ENCODE assay signal across 29 mouse cellular contexts in the genomic region with DNA sequence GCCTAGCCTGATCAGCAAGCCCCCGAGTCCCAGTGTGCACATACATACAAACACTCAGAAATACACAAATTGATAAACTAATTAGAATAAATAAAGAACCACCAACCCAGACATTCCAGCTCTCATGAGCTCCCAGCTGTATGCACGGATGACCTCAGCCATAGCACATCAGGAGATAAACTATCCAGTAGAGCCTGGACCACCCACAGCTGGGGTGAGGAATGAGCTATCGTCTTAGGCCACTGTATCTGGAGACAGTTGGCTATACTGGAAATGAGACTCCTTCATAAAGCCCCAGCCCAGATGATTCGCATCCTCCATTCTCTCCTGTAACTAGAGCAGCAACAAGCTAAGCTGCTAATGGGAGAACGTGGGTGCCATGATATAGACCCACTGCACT. TPM values are rescaled to one million over a fixed set of nuclear protein-coding genes. Genes with fewer than 3 reads are reported as not detected.
DNase-seq lines count a peak whose midpoint lies in the region; ATAC-seq lines count a peak whose summit lies in the region.
"Had no signal": no experiment of that assay in that cellular context is flagged by ENCODE, and none has a peak within 500 bp of the region (broad histone marks: within the 10 kb centered on the region; RNA-seq: fewer than 3 reads in every experiment).

No protein-coding gene starts in this region.

- peaks cover 26% of the 10 kb centered on the region for H3K4me1 ChIP-seq in intestine, embryonic 16.5 days (ENCODE audit: control insufficient read depth, insufficient read depth, low read length)
- H3K4me1 ChIP-seq in intestine, embryonic 15.5 days (replicated peaks): peaks cover 13% of the 10 kb centered on the region
- H3K4me1 ChIP-seq: embryonic facial prominence, embryonic 13.5 days; embryonic facial prominence, embryonic 15.5 days; forebrain, embryonic 12.5 days had no signal

- no peaks in the 10 kb centered on the region for H3K9me3 ChIP-seq in intestine, embryonic 16.5 days (ENCODE audit: control insufficient read depth, low read length)
- no peaks in the 10 kb centered on the region for H3K9me3 ChIP-seq in intestine, embryonic 15.5 days
- H3K9me3 ChIP-seq: embryonic facial prominence, embryonic 13.5 days; embryonic facial prominence, embryonic 15.5 days; forebrain, embryonic 10.5 days; forebrain, embryonic 12.5 days; G1E had no signal

- no peaks in the 10 kb centered on the region for H3K27me3 ChIP-seq in intestine, embryonic 16.5 days (replicated peaks; ENCODE audit: control insufficient read depth, insufficient read depth, low read length)
- H3K27me3 ChIP-seq in intestine, embryonic 15.5 days (replicated peaks): no peaks in the 10 kb centered on the region
- H3K27me3 ChIP-seq: embryonic facial prominence, embryonic 13.5 days; embryonic facial prominence, embryonic 15.5 days; forebrain, embryonic 12.5 days; Patski had no signal

- DNase-seq in lung, postnatal 4 days: peak; percentile 11 to 46
- DNase-seq in lung, adult 18-20 months: no peak
- DNase-seq in 3T3-L1 (ENCODE audit: low read depth, low spot score): peak; percentile 17
- DNase-seq in embryo, embryonic 10 days (ENCODE audit: low spot score): no peak
- DNase-seq: adrenal gland, adult 8-10 months; adrenal gland, postnatal 14 days; adrenal gland, postnatal 36 days; B cell, adult 2 months; cerebellum, adult 11-12 months; cerebellum, adult 2 months; cerebellum, adult 9-10 months; cerebellum, postnatal 10 days; cerebellum, postnatal 25 days; embryo, embryonic 11 days had no signal

- 67% methylated on average over 5 of the region's 5 CpGs for WGBS in intestine, embryonic 16.5 days
- 59% methylated on average over 5 of the region's 5 CpGs for WGBS in intestine, embryonic 15.5 days

- 0 out of 2 replicates have a peak, but pooled peaks have one; percentile 18 for ATAC-seq in intestine, embryonic 16.5 days
- ATAC-seq in intestine, embryonic 15.5 days: no peak
- ATAC-seq: activated CD4-positive, CD25-positive, alpha-beta regulatory T cell, adult 4 months; CD4-positive, CD25-positive, alpha-beta regulatory T cell, adult 4 months; forebrain, embryonic 14.5 days; forebrain, embryonic 16.5 days; Patski had no signal

- no peak overlapping the region for H3K4me2 ChIP-seq in intestine, embryonic 16.5 days (ENCODE audit: low read depth, low read length)
- no peak overlapping the region for H3K4me2 ChIP-seq in intestine, embryonic 15.5 days (replicated peaks)
- H3K4me2 ChIP-seq: embryonic facial prominence, embryonic 13.5 days; embryonic facial prominence, embryonic 15.5 days; forebrain, embryonic 12.5 days had no signal

- H3K36me3 ChIP-seq in intestine, embryonic 16.5 days (ENCODE audit: control insufficient read depth, insufficient read depth, low read length): no peaks in the 10 kb centered on the region
- no peaks in the 10 kb centered on the region for H3K36me3 ChIP-seq in intestine, embryonic 15.5 days
- H3K36me3 ChIP-seq: embryonic facial prominence, embryonic 13.5 days; embryonic facial prominence, embryonic 15.5 days; forebrain, embryonic 10.5 days; forebrain, embryonic 12.5 days; G1E had no signal

- no peak overlapping the region for H3K4me3 ChIP-seq in intestine, embryonic 16.5 days (ENCODE audit: low read length)
- no peak overlapping the region for H3K4me3 ChIP-seq in intestine, embryonic 15.5 days (replicated peaks)
- H3K4me3 ChIP-seq: embryonic facial prominence, embryonic 13.5 days; embryonic facial prominence, embryonic 15.5 days; erythroblast, embryonic 14.5 days; forebrain, embryonic 10.5 days; forebrain, embryonic 12.5 days had no signal

- H3K9ac ChIP-seq in intestine, embryonic 16.5 days (ENCODE audit: low read depth, low read length): no peak overlapping the region
- no peak overlapping the region for H3K9ac ChIP-seq in intestine, embryonic 15.5 days
- H3K9ac ChIP-seq: embryonic facial prominence, embryonic 13.5 days; embryonic facial prominence, embryonic 15.5 days; forebrain, embryonic 12.5 days had no signal

- peak overlapping the region; percentile 51 for H3K27ac ChIP-seq in intestine, embryonic 16.5 days (ENCODE audit: low read length)
- no peak overlapping the region for H3K27ac ChIP-seq in intestine, embryonic 15.5 days
- H3K27ac ChIP-seq: embryonic facial prominence, embryonic 13.5 days; embryonic facial prominence, embryonic 15.5 days; forebrain, embryonic 10.5 days; forebrain, embryonic 12.5 days had no signal

RNA-seq across cellular contexts. Expression of a gene that starts 10.9 kb away (rescaled TPM):
- 1.3 and 1.8 TPM in 2 replicates for polyA plus RNA-seq in intestine, embryonic 16.5 days (2015; fragmentation: Nextera tagmentation; extraction: Ambion mirVana)
- polyA plus RNA-seq in intestine, embryonic 15.5 days (2015; fragmentation: Nextera tagmentation; extraction: Ambion mirVana): 1.8 and 2.0 TPM in 2 replicates
- polyA plus RNA-seq: activated CD4-positive, CD25-positive, alpha-beta regulatory T cell, adult 4 months; CD4-positive, CD25-positive, alpha-beta regulatory T cell, adult 4 months had no signal

RNA-seq across cellular contexts. Expression of a gene that starts 10.9 kb away (rescaled TPM):
- polyA plus RNA-seq in intestine, embryonic 16.5 days (2015; fragmentation: Nextera tagmentation; extraction: Ambion mirVana): 55.9 and 56.9 TPM in 2 replicates
- polyA plus RNA-seq in intestine, embryonic 15.5 days (2015; fragmentation: Nextera tagmentation; extraction: Ambion mirVana): 60.4 and 62.5 TPM in 2 replicates

RNA-seq across cellular contexts. Expression of a gene that starts 19.7 kb away (rescaled TPM):
- not detected in 2 replicates for polyA plus RNA-seq in intestine, embryonic 16.5 days (2015; fragmentation: Nextera tagmentation; extraction: Ambion mirVana)
- not detected in 2 replicates for polyA plus RNA-seq in intestine, embryonic 15.5 days (2015; fragmentation: Nextera tagmentation; extraction: Ambion mirVana)
- polyA plus RNA-seq: activated CD4-positive, CD25-positive, alpha-beta regulatory T cell, adult 4 months; CD4-positive, CD25-positive, alpha-beta regulatory T cell, adult 4 months; cerebellum, adult 2 months; cortical plate, adult 2 months; embryonic facial prominence, embryonic 11.5 days; embryonic facial prominence, embryonic 13.5 days; embryonic facial prominence, embryonic 15.5 days; erythroblast, embryonic 14.5 days; forebrain, embryonic 10.5 days; forebrain, embryonic 12.5 days; forebrain, embryonic 14.5 days; forebrain, embryonic 16.5 days; G1E; Patski had no signal

RNA-seq across cellular contexts. Expression of a gene that starts 34.9 kb away (rescaled TPM):
- 360 and 426 TPM in 2 replicates for polyA plus RNA-seq in intestine, embryonic 16.5 days (2015; fragmentation: Nextera tagmentation; extraction: Ambion mirVana)
- 431 and 439 TPM in 2 replicates for polyA plus RNA-seq in intestine, embryonic 15.5 days (2015; fragmentation: Nextera tagmentation; extraction: Ambion mirVana)

RNA-seq across cellular contexts. Expression of a gene that starts 36.5 kb away (rescaled TPM):
- polyA plus RNA-seq in intestine, embryonic 16.5 days (2015; fragmentation: Nextera tagmentation; extraction: Ambion mirVana): not detected in 2 replicates
- polyA plus RNA-seq in intestine, embryonic 15.5 days (2015; fragmentation: Nextera tagmentation; extraction: Ambion mirVana): not detected in 2 replicates
- polyA plus RNA-seq: activated CD4-positive, CD25-positive, alpha-beta regulatory T cell, adult 4 months; CD4-positive, CD25-positive, alpha-beta regulatory T cell, adult 4 months; cerebellum, adult 2 months; cortical plate, adult 2 months; embryonic facial prominence, embryonic 11.5 days; embryonic facial prominence, embryonic 13.5 days; embryonic facial prominence, embryonic 15.5 days; erythroblast, embryonic 14.5 days; forebrain, embryonic 10.5 days; forebrain, embryonic 12.5 days; forebrain, embryonic 14.5 days; forebrain, embryonic 16.5 days; G1E; Patski had no signal

Comparison
In these comparisons a context has a peak if more than half of its experiments do, and no peak if none do; other contexts are left out.
1. DNase-seq: peak in lung, postnatal 4 days (2 of 2) and 3T3-L1 (single experiment); none in lung, adult 18-20 months (0 of 2) and embryo, embryonic 10 days (single experiment).